Mouse (Mus musculus): ENCODE data around the gene Zfp518b.

The Zfp518b gene

DNA sequence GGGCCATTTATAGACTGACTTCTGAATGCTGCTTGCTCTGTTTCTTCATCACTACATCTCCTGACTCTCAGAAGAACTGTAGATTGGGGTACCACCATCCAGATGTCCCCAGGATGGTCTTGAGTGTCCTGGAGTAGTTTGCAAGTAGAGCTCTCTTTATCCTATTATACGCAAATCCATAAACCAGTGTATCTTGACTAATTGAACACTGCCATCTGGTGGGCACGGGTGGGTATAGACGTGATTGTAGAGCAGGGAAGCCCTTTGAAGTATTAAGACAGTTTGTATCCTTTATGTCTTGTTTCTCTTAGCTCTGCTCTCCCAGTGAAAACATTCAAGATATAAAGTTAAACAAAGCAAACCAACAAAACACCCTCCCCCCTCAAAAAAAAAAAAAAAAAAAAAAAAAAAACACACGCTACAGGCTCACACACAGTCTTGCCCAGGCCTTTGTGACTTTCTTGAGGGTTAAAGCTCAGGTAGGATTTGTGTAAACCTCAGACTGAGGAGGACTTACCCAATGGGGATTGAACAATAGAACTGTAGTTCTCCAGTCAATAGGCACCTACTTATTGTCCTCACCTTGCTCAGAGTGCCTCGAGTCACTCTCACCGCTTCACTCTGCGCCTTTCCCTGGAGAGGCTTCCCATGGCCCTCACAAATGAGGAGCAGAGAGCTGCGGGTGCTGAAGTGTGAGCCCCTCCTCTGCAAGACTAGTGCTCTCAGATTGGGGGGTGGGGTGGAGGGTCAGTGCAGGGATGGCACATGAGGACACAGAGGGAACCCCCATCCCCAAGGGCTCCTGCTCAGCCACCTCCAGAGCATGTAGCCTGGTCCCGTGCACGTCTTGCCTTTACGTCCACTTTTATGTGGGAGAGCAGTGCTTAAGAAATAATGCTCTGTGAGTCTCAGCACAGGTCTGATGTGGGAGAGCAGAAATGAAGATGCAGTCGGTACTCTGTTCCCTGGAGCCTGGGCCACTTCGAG, 51.9 kb downstream of the Zfp518b start:
- DNase-seq = peak; percentile 37

DNA sequence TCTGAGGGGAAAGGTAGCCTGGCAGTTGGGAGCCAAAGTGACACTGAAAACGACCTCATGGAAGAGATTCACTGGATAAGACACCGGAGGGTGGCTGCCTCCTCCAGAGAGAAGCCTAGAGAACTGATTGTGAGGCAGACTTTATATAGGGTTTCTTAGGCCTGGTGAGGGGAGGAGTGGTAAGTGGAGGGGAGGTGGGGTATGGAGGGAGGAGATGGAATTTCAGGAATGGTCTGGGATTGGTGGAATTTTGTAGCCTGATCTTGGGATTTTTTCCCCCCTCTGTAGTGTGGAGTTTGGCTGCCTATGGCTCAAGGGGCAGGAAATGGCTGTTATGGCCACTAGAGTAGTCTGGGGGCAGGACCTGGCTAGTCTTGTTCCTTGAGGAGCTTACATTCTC, 56.6 kb downstream of the Zfp518b start:
- no peak for DNase-seq

DNA sequence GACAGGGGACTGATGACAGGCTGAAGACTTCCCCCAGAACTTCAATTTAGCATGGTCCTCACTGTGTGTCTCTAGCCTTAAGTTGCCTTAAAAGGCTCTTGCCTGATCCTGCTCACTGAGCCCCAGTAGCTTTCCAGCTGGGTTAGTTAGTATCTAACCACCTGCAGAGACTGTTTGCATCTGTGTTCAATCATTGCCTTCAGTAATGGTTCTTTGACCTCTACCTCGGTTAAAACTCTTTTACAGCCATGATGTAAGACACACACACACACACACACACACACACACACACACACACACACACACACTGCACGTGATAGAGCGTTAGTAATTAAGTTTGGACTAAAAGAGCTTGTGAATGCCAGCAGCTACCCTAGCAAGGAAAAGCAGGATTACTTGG, 57.7 kb downstream of the Zfp518b start:
- peak; percentile 11 for DNase-seq

DNA sequence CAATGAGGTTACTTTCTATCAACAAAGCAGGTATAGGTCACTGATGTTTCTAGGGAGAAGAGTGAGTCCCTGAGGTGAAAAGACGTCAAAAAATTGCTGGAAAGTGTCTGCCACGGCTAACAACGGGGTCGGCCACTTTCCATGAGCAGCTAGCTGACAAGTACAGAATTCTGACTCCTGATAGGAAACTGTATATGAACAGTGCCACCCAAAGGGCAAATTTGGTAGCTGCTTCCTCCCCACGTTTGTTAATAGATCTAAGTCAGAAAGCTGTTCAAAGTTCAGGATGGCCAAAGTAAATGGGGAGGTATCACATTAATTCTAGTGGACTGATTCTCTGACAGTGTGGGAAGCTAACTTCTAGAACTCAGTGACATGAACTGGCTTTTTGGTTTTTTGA, 63.8 kb downstream of the Zfp518b start:
- peak; percentile 26 for DNase-seq

DNA sequence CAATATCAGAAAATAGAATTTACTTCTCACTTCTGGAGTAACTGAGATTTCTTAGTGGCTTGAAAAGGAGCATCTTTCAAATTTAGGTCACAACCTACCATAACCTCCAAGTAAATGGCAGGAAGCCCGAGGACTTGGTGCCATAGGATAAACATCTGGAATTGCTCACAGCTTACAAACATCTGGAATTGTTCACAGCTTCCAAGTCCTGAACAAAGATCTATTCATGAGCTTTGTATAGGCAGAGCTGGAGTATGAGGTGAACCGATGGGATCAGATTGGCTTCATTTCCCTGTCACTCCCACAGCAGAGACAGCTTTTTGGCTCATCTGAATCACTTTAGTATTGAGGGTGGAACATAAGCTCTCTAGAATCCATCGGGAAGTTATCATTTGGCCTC, 65.7 kb downstream of the Zfp518b start:
- no peak for DNase-seq

All from kidney, adult 11 months (tissue).